Mouse (Mus musculus) forebrain, embryonic 10.5 days (tissue): Measurements from ENCODE around the gene Klhl32. TPM values are rescaled to one million over a fixed set of nuclear protein-coding genes. Genes with fewer than 3 reads are reported as not detected.

Experiments
- DNase-seq: peaks from one replicate; pipeline ENCODE4 v3.0.0-alpha.2; 2017; ENCODE audit warnings: low spot score; ENCODE audit errors: extremely low spot score
- H3K27ac ChIP-seq: fragments of 300-500 bp; sonication (generic); 2 replicates; pipeline ENCODE4 v1.5.1; 2016; ENCODE audit warnings: mild to moderate bottlenecking
- H3K27me3 ChIP-seq: fragments of 300-500 bp; sonication (generic); 2 replicates; pipeline ENCODE4 v1.6.1; 2016; ENCODE audit warnings: mild to moderate bottlenecking; ENCODE audit not compliant: poor library complexity, severe bottlenecking
- H3K36me3 ChIP-seq: fragments of 300-500 bp; sonication (generic); replicated peaks from 2 replicates; pipeline ENCODE4 v1.6.1; 2016; ENCODE audit warnings: mild to moderate bottlenecking, moderate library complexity
- H3K4me1 ChIP-seq: fragments of 300-500 bp; sonication (generic); 2 replicates; pipeline ENCODE4 v1.6.1; 2016
- H3K4me3 ChIP-seq: fragments of 300-500 bp; sonication (generic); 2 replicates; pipeline ENCODE4 v1.5.1; 2016; ENCODE audit warnings: mild to moderate bottlenecking, moderate library complexity
- H3K9me3 ChIP-seq: fragments of 300-500 bp; sonication (generic); 2 replicates; pipeline ENCODE4 v1.6.1; 2016; ENCODE audit warnings: mild to moderate bottlenecking, moderate library complexity
- WGBS: fragments of 180-500 bp; shearing (Covaris S2); methylation state at CpG from one replicate; pipeline ENCODE4 v1.1.7; 2016; 5-methylcytosine and 5-hydroxymethylcytosine counted together
- polyA plus RNA-seq: library from polyadenylated mRNA; unstranded; fragments of >200 nt; fragmentation: Nextera tagmentation; extraction: Ambion mirVana; gene quantifications from 2 replicates; pipeline ENCODE4 v1.2.1, GENCODE M21; 2016

The Klhl32 gene
- polyA plus RNA-seq, 1 experiment from 2014 or later: 3.8 TPM

- Histone ChIP-seq H3K4me3 (no peak overlapping the region), H3K36me3 (no peaks in the 10 kb centered on the region), H3K4me1 (peaks cover 7% of the 10 kb centered on the region), H3K27ac (no peak overlapping the region), H3K9me3 (no peaks in the 10 kb centered on the region), H3K27me3 (no peaks in the 10 kb centered on the region)
- DNase-seq: no peak
- WGBS: 81% methylated on average over 6 of the region's 6 CpGs
Observed at GRCm38 (mm10) chr4:24838567-24838966, 12.4 kb downstream of the Klhl32 start.

DNA sequence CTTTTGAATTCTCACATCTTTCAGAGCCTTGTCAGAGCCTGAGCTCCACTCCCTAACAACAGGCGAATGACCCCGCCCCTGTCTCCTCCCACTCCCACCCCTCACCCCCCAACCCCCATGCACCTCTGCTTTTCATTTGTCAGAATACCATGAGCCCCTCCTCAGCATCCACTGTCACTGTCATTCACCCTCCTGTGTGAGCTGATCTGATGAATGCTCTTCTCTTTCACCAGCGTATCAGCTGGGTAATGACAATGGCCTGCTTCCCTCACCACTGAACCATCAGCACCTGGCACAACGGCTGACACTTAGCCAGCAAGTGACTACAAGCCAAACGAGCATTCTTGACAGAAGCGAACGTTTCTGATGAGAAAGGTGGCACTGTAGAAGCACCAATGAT lies 15.4 kb downstream of the Klhl32 start:
- Histone ChIP-seq H3K27me3 (no peaks in the 10 kb centered on the region), H3K4me1 (peaks cover 7% of the 10 kb centered on the region), H3K4me3 (no peak overlapping the region), H3K9me3 (no peaks in the 10 kb centered on the region), H3K27ac (no peak overlapping the region), H3K36me3 (no peaks in the 10 kb centered on the region)
- WGBS: 51% methylated on average over 7 of the region's 7 CpGs
- no peak for DNase-seq

DNA sequence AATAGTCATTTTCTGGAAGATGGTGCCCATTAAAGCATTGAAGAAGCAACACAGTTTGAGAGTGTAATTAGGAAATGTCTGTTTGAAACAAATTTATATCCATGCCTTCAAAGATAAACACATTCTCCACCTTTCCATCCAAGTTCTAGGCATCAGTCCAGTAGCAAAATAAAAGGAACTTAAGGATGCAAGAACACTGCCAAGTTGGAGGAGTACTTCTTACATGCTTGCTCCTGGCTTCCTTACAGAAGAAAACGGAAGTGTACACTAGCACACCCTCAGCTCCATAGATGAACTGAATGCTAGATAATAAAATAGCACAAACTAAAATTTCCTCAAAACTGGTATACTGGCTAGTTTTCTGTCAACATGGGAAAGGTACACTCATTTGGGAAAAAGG lies 42.6 kb downstream of the Klhl32 start:
- Histone ChIP-seq H3K27ac (no peak overlapping the region), H3K36me3 (no peaks in the 10 kb centered on the region), H3K4me1 (no peaks in the 10 kb centered on the region), H3K9me3 (no peaks in the 10 kb centered on the region; the same call in 1 of the 2 replicates), H3K4me3 (no peak overlapping the region), H3K27me3 (no peaks in the 10 kb centered on the region)
- WGBS: 93% methylated on average over 1 of the region's 1 CpGs
- DNase-seq: no peak

DNA sequence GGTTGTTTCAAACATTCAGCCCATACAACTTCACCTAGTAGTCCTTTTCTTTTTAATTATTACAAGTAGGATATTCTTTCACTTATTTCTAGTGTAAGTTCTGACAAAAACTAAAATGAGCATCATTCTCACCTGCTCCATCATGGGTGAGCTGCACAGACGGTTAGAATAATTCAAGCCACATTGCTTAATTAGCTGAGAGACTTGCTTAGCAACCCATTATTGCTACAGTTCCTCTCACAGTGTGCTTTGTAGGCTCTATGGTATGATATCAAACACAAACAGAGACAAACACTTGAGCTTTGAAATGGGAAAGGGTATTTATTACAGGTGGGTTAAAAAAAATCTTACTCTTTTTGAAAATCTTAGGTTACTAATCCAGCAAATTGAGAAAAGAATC lies 49.0 kb downstream of the Klhl32 start:
- no peaks in the 10 kb centered on the region for H3K4me1 ChIP-seq
- DNase-seq: no peak
- 48% methylated on average over 1 of the region's 1 CpGs for WGBS
- H3K27ac ChIP-seq: no peak overlapping the region
- no peaks in the 10 kb centered on the region for H3K27me3 ChIP-seq
- H3K9me3 ChIP-seq: no peaks in the 10 kb centered on the region
- no peak overlapping the region for H3K4me3 ChIP-seq
- H3K36me3 ChIP-seq: no peaks in the 10 kb centered on the region

GRCm38 (mm10) chr4:24801343-24801742 lies 49.6 kb downstream of the Klhl32 start:
- H3K27ac ChIP-seq: no peak overlapping the region
- no peaks in the 10 kb centered on the region for H3K9me3 ChIP-seq
- no peaks in the 10 kb centered on the region for H3K27me3 ChIP-seq
- no peaks in the 10 kb centered on the region for H3K36me3 ChIP-seq
- DNase-seq: no peak
- H3K4me3 ChIP-seq: no peak overlapping the region
- WGBS: 60% methylated on average over 2 of the region's 2 CpGs
- no peaks in the 10 kb centered on the region for H3K4me1 ChIP-seq

- Histone ChIP-seq H3K4me1 (no peaks in the 10 kb centered on the region), H3K27me3 (no peaks in the 10 kb centered on the region), H3K4me3 (no peak overlapping the region), H3K36me3 (no peaks in the 10 kb centered on the region), H3K27ac (no peak overlapping the region), H3K9me3 (no peaks in the 10 kb centered on the region)
- no peak for DNase-seq
- 93% methylated on average over 9 of the region's 9 CpGs for WGBS
Observed at GRCm38 (mm10) chr4:24800345-24800936, 50.5 kb downstream of the Klhl32 start.

DNA sequence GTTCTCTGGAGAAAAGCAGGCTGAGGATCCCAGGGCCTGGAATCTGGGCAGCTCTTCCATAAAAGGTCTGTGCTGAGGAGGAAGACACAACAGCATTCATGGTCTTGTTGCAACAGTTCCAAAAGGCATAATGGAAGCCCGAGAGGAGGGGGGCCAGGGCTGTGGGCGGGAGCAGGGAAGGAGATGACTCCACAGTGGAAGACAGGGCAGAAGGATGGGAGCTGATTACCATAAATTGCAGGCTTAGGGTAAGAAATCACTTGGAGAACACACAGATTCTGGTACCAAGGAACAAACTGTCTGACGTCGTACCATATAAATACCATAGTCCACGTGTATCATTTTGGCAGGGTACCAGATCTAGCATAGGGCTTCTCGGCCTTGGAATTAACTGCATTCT lies 51.9 kb downstream of the Klhl32 start:
- no peak for DNase-seq
- Histone ChIP-seq H3K36me3 (no peaks in the 10 kb centered on the region), H3K4me1 (peaks cover 2% of the 10 kb centered on the region), H3K27ac (no peak overlapping the region), H3K4me3 (no peak overlapping the region), H3K27me3 (no peaks in the 10 kb centered on the region), H3K9me3 (no peaks in the 10 kb centered on the region)
- 90% methylated on average over 6 of the region's 6 CpGs for WGBS

- Histone ChIP-seq H3K4me1 (peaks cover 14% of the 10 kb centered on the region), H3K4me3 (no peak overlapping the region), H3K36me3 (no peaks in the 10 kb centered on the region), H3K27ac (no peak overlapping the region), H3K9me3 (no peaks in the 10 kb centered on the region), H3K27me3 (no peaks in the 10 kb centered on the region)
- no peak for DNase-seq
- WGBS: 72% methylated on average over 3 of the region's 3 CpGs
Observed at GRCm38 (mm10) chr4:24797868-24798267, 53.1 kb downstream of the Klhl32 start.

DNA sequence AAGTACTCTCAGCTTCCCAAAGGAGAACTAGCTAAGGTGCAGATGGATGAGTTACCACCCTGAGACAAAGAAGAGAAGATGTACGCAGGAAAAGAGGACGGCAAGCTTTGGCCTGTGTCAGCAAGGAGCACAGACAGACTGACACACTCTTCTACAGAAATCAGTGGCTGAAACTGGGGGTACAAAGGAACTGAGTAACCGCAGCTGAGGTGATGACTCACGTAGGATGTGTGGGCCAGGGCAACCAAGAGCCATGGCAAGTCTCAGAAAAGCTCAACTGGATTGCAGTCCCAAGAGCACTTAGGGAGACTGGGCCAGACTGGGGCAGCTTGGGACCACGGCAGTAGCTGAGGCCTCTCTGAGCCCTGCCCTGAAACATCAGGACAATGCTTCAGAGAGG lies 53.6 kb downstream of the Klhl32 start:
- no peak for DNase-seq
- H3K27me3 ChIP-seq: no peaks in the 10 kb centered on the region
- H3K4me1 ChIP-seq: peaks cover 20% of the 10 kb centered on the region
- 88% methylated on average over 5 of the region's 5 CpGs for WGBS
- no peak overlapping the region for H3K27ac ChIP-seq
- no peak overlapping the region for H3K4me3 ChIP-seq
- H3K36me3 ChIP-seq: no peaks in the 10 kb centered on the region
- H3K9me3 ChIP-seq: no peaks in the 10 kb centered on the region

DNA sequence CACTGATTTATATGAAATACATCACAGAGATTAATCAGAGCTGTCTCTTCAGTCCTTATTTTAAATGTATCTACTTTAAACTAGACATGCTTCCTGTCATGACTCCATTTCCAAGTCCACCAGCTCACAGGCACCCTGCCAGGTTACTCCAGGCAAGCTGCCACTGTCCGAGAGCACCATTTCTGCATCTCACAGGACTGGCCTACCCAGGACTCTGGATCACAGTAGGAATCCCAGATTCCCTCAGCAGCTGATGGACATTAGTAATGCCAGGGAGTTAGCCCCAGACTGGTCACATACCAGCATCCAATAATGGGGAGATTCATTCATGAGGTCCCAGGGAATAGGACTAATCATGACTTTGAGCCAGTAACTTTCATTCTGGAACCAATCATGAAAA lies 54.7 kb downstream of the Klhl32 start:
- Histone ChIP-seq H3K36me3 (no peaks in the 10 kb centered on the region), H3K4me3 (no peak overlapping the region), H3K4me1 (peaks cover 22% of the 10 kb centered on the region), H3K27me3 (no peaks in the 10 kb centered on the region), H3K9me3 (no peaks in the 10 kb centered on the region), H3K27ac (no peak overlapping the region)
- no peak for DNase-seq
- 63% methylated on average over 1 of the region's 1 CpGs for WGBS

GRCm38 (mm10) chr4:24795180-24795579 lies 55.7 kb downstream of the Klhl32 start:
- WGBS: 79% methylated on average over 2 of the region's 2 CpGs

GRCm38 (mm10) chr4:24793726-24794345 lies 57.1 kb downstream of the Klhl32 start:
- no peaks in the 10 kb centered on the region for H3K9me3 ChIP-seq
- no peaks in the 10 kb centered on the region for H3K36me3 ChIP-seq
- WGBS: 31% methylated on average over 7 of the region's 7 CpGs
- no peak overlapping the region for H3K4me3 ChIP-seq
- peaks cover 22% of the 10 kb centered on the region for H3K4me1 ChIP-seq
- H3K27me3 ChIP-seq: no peaks in the 10 kb centered on the region
- DNase-seq: no peak
- no peak overlapping the region for H3K27ac ChIP-seq

More at GRCm38 (mm10) chr4:24795180-24795579, 55.7 kb downstream of the Klhl32 start:
- no peaks in the 10 kb centered on the region for H3K9me3 ChIP-seq
- no peaks in the 10 kb centered on the region for H3K27me3 ChIP-seq
- no peak overlapping the region for H3K4me3 ChIP-seq
- no peak overlapping the region for H3K27ac ChIP-seq
- H3K4me1 ChIP-seq: peaks cover 22% of the 10 kb centered on the region
- no peaks in the 10 kb centered on the region for H3K36me3 ChIP-seq
- DNase-seq: no peak

DNA sequence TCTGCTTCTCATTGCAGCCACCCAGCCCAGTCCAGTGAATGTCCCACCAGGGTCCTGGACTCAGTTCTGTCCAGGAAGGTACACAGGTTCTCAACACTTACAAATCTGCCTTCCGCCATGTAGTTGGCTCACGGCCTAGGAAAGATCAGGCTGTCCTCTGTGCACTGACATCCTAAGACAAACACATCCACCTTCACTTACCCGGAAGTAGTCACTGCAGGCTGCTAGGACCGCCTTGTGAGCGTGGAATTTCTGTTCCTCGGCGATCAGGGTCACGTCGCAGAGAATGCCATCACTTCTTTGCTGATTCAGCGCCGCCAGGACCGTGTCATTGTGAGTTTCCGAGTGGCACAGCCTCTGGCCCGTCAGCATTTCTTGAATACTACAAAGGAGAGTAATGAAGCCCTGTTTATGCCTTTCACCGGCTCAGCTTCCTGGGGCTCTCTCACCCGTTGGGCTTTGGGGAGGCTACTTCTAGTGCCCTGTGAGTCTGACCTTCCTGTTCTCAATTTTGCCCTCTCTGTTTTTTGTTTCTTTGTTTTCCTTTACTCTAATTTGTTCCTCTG lies 58.4 kb downstream of the Klhl32 start:
- H3K36me3 ChIP-seq: no peaks in the 10 kb centered on the region
- peaks cover 22% of the 10 kb centered on the region for H3K4me1 ChIP-seq
- DNase-seq: peak; percentile 19
- no peaks in the 10 kb centered on the region for H3K9me3 ChIP-seq
- H3K4me3 ChIP-seq: peak overlapping the region; percentile 31; the same call in 1 of the 2 replicates
- peak overlapping the region; percentile 49 for H3K27ac ChIP-seq
- no peaks in the 10 kb centered on the region for H3K27me3 ChIP-seq
- WGBS: 25% methylated on average over 16 of the region's 16 CpGs
